Mouse (Mus musculus) kidney, postnatal 10 days (tissue): ENCODE measurements around the gene Serpinb9f.
"Not testable (repeated sequence)": the region's sequence is repeated elsewhere in the genome, so short reads cannot be mapped to it uniquely, and the experiment has no call there.

Experiments used
- DNase-seq: peaks from one replicate; pipeline ENCODE4 v3.0.0; 2021; ENCODE audit warnings: mixed read lengths

The Serpinb9f gene

GRCm38 (mm10) chr13:33323777-33324176 is at the start of gene Serpinb9f:
Gene Serpinb9f, plus strand, starts transcription at chr13:33324077.
- not testable (repeated sequence) for DNase-seq

GRCm38 (mm10) chr13:33308631-33309030 is 15.2 kb upstream of the Serpinb9f start:
- DNase-seq = not testable (repeated sequence)

GRCm38 (mm10) chr13:33356666-33357065 is 32.8 kb downstream of the Serpinb9f start:
- DNase-seq = not testable (repeated sequence)
